Mouse (Mus musculus) cortical plate, adult 2 months (tissue): ENCODE results near the gene Lsm7.

Experiments used
- CTCF ChIP-seq: fragments of 200-500 bp; IDR thresholded peaks from 2 replicates; pipeline ENCODE4 v1.5.1; 2011; ENCODE audit warnings: mild to moderate bottlenecking, control low read depth, low read length; ENCODE audit not compliant: insufficient read depth; ENCODE audit errors: extremely low read depth
- POLR2A ChIP-seq: fragments of 200-500 bp; IDR thresholded peaks from 2 replicates; pipeline ENCODE4 v1.6.1; 2011; ENCODE audit warnings: mild to moderate bottlenecking, low read length, control low read depth; ENCODE audit not compliant: insufficient read depth; ENCODE audit errors: extremely low read depth

DNA sequence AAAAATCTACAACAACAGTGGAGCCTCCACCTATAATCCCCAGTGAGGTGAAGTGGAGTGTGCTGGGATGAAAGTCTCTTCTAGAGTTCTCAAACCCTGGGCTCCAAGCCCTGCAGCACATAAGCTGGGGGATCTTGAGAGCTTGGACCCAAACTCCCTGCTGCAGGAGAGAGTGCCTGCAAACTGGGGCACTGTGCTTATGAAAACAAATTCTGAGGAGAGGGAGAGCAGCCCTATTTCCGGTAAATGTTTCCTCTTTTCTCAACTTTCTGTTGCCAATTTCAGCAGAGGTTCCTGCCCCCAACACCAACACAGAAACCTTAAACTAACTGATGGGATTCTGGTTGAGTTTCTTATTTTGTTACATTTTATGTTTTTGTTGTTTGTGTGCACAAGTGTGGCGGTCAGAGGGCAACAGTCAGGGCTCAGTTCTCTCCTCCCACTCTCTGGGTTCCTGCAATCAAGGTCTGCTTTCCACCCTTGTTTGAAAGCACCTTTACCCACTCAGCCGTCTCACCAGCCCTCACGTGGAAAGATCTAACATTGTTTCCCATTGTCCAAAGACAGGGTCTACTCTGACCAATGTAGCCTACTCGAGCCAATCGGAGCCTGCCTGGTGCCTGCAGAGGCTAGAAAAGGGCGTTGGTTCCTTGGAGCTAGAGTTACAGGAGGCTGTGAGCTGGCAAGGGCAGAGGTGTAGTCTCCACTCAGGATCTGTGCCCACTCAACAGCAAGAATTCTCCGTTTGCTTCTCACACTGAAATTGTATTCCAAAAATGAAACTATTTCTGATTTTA lies 31.0 kb downstream of the Lsm7 start:
- TF ChIP-seq CTCF, result no peak
- no peak for TF ChIP-seq POLR2A
